Mouse (Mus musculus): ENCODE data around the gene Atm. TPM values are rescaled to one million over a fixed set of nuclear protein-coding genes. Genes with fewer than 3 reads are reported as not detected.

Atm gene
- 0.70 and 4.5 TPM in 2 replicates for polyA plus RNA-seq (2012; ENCODE audit: low replicate concordance)

GRCm38 (mm10) chr9:53536558-53537320 is at the start of gene Atm, which contains the start of gene Npat:
Atm (minus strand) TSS chr9:53536740.
Npat (plus strand) TSS chr9:53537047.

GRCm38 (mm10) chr9:53402291-53402711 is 134.2 kb downstream of the Atm start, which contains the start of gene 4930550C14Rik:
4930550C14Rik (plus strand) TSS chr9:53402325.

Other genes starting within 250 kb of the Atm start
- gene Exph5, start 235.1 kb downstream of the Atm start, polyA plus RNA-seq (2012; ENCODE audit: low replicate concordance) = not detected in 2 replicates
- 0.14 and 0.23 TPM in 2 replicates for gene Kdelc2, start 152.7 kb downstream of the Atm start, polyA plus RNA-seq (2012; ENCODE audit: low replicate concordance)
- not detected in 2 replicates for gene 4930550C14Rik, start 134.4 kb downstream of the Atm start, polyA plus RNA-seq (2012; ENCODE audit: low replicate concordance)
- 0.44 and 1.5 TPM in 2 replicates for gene Npat, start 307 bp upstream of the Atm start, polyA plus RNA-seq (2012; ENCODE audit: low replicate concordance)
- gene Acat1, start 73.6 kb upstream of the Atm start, polyA plus RNA-seq (2012; ENCODE audit: low replicate concordance) = 3.8 and 243 TPM in 2 replicates
- gene Cul5, start 133.3 kb upstream of the Atm start, polyA plus RNA-seq (2012; ENCODE audit: low replicate concordance) = 9.1 and 15.7 TPM in 2 replicates
- gene Rab39, start 169.5 kb upstream of the Atm start, polyA plus RNA-seq (2012; ENCODE audit: low replicate concordance) = 0.84 and 0.87 TPM in 2 replicates
- gene Slc35f2, start 234.8 kb upstream of the Atm start, polyA plus RNA-seq (2012; ENCODE audit: low replicate concordance) = 0.30 and 0.41 TPM in 2 replicates